Mouse (Mus musculus) cortical plate, adult 2 months (tissue): ENCODE results near the gene Tars.

Experiments
- CTCF ChIP-seq: fragments of 200-500 bp; IDR thresholded peaks from 2 replicates; pipeline ENCODE4 v1.5.1; 2011; ENCODE audit warnings: mild to moderate bottlenecking, control low read depth, low read length; ENCODE audit not compliant: insufficient read depth; ENCODE audit errors: extremely low read depth
- POLR2A ChIP-seq: fragments of 200-500 bp; IDR thresholded peaks from 2 replicates; pipeline ENCODE4 v1.6.1; 2011; ENCODE audit warnings: mild to moderate bottlenecking, low read length, control low read depth; ENCODE audit not compliant: insufficient read depth; ENCODE audit errors: extremely low read depth

DNA sequence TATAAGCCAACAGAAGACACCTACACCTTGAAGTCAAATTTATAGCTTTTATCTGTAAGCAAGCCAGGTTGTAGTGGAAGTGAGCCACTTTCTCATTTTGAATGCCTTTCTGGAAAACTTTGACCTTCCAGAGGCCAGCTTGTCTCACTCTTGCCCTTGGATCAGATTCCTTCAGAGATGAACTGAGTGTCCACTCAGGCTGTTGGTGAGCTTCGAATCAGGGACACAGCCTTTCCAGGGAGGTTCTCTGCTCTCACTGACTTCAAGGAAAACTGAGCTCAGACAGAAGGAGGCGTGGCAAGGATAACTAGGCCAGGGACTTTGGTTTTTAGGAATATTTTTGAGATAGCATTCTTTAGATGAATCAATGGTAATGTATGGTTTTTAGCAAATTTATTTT, 13.1 kb upstream of the Tars start:
- no peak for TF ChIP-seq POLR2A
- TF ChIP-seq CTCF: no peak
